Mouse (Mus musculus) thymus, adult 2 months (tissue): ENCODE measurements around the gene Cebpz.

Experiments
- CTCF ChIP-seq: fragments of 200-500 bp; IDR thresholded peaks from 2 replicates; pipeline ENCODE4 v1.5.1; 2012; ENCODE audit warnings: mild to moderate bottlenecking, control low read depth, low read length, moderate library complexity, borderline replicate concordance; ENCODE audit not compliant: control insufficient read depth, poor library complexity, insufficient read depth; ENCODE audit errors: extremely low read depth
- POLR2A ChIP-seq: fragments of 200-500 bp; IDR thresholded peaks from 2 replicates; pipeline ENCODE4 v1.6.1; 2012; ENCODE audit warnings: mild to moderate bottlenecking, low read length, control low read depth, moderate library complexity; ENCODE audit not compliant: control insufficient read depth, poor library complexity, insufficient read depth; ENCODE audit errors: extremely low read depth

GRCm38 (mm10) chr17:78906892-78907291 is 30.0 kb downstream of the Cebpz start, which contains the start of gene Sult6b1:
- TF ChIP-seq CTCF (no peak), POLR2A (no peak)
